Mouse (Mus musculus) testis, adult 2 months (tissue): Measurements from ENCODE around the gene Ralgapa2. TPM values are rescaled to one million over a fixed set of nuclear protein-coding genes. Genes with fewer than 3 reads are reported as not detected.

Experiments
- H3K27ac ChIP-seq: fragments of 200-500 bp; 2 replicates; pipeline ENCODE4 v1.5.1; 2012; ENCODE audit warnings: low read depth, low read length; ENCODE audit not compliant: control insufficient read depth, insufficient read depth
- H3K27me3 ChIP-seq: fragments of 200-500 bp; 2 replicates; pipeline ENCODE4 v1.6.1; 2012; ENCODE audit warnings: mild to moderate bottlenecking, low read length, moderate library complexity; ENCODE audit not compliant: control insufficient read depth, insufficient read depth
- H3K36me3 ChIP-seq: fragments of 200-500 bp; 2 replicates; pipeline ENCODE4 v1.6.1; 2012; ENCODE audit warnings: mild to moderate bottlenecking, low read length; ENCODE audit not compliant: control insufficient read depth, insufficient read depth
- H3K4me1 ChIP-seq: fragments of 200-500 bp; 2 replicates; pipeline ENCODE4 v1.6.1; 2012; ENCODE audit warnings: low read length; ENCODE audit not compliant: control insufficient read depth, insufficient read depth
- H3K4me3 ChIP-seq: fragments of 200-500 bp; 2 replicates; pipeline ENCODE4 v1.5.1; 2012; ENCODE audit warnings: low read depth, mild to moderate bottlenecking, low read length, moderate library complexity, mixed read lengths; ENCODE audit not compliant: control insufficient read depth
- CTCF ChIP-seq: fragments of 200-500 bp; IDR thresholded peaks from 2 replicates; pipeline ENCODE4 v1.5.1; 2012; ENCODE audit warnings: low read depth, mild to moderate bottlenecking, inconsistent platforms, low read length, moderate library complexity; ENCODE audit not compliant: control insufficient read depth, insufficient read depth, insufficient replicate concordance
- POLR2A ChIP-seq: fragments of 200-500 bp; IDR thresholded peaks from 2 replicates; pipeline ENCODE4 v1.6.1; 2012; ENCODE audit warnings: low read depth, mild to moderate bottlenecking, inconsistent platforms, low read length, moderate library complexity; ENCODE audit not compliant: control insufficient read depth
- polyA plus RNA-seq: library from polyadenylated mRNA; depleted of rRNA; stranded (reverse); fragments of >200 nt; gene quantifications from 2 replicates; pipeline ENCODE4 v1.2.3, GENCODE M21; 2012

Gene Ralgapa2
- polyA plus RNA-seq, 1 experiment = 8.8 TPM

DNA sequence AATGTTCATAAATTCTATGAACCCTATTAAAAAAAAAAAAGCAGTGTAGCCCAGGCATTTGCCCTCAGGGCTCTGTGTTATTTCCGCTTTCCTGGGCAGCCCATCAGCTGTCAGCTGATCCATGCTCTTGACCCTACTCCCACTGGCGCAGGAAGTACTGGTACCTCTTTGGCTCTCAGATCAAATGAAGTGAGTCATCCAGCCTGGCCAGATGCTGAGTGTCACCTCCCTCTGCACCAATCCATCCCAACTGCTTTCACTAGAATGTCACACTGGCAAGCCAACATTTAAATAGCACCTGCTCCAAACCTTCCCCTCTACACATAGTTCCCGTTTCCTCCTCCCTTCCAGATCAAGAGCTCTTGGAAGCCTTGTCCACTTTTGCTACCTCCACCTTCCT lies 84.8 kb downstream of the Ralgapa2 start:
- Histone ChIP-seq H3K4me1 (no peaks in the 10 kb centered on the region), H3K27me3 (no peaks in the 10 kb centered on the region), H3K27ac (no peak overlapping the region), H3K4me3 (no peak overlapping the region), H3K36me3 (peaks cover 2% of the 10 kb centered on the region; the same call in 1 of the 2 replicates)
- TF ChIP-seq CTCF (no peak), POLR2A (no peak)

GRCm38 (mm10) chr2:146426321-146426720 lies 85.8 kb downstream of the Ralgapa2 start:
- peaks cover 3% of the 10 kb centered on the region; the same call in 1 of the 2 replicates for H3K36me3 ChIP-seq
- H3K27me3 ChIP-seq = no peaks in the 10 kb centered on the region
- no peaks in the 10 kb centered on the region for H3K4me1 ChIP-seq
- no peak overlapping the region for H3K27ac ChIP-seq
- TF ChIP-seq CTCF (no peak), POLR2A (no peak)
- H3K4me3 ChIP-seq = no peak overlapping the region

DNA sequence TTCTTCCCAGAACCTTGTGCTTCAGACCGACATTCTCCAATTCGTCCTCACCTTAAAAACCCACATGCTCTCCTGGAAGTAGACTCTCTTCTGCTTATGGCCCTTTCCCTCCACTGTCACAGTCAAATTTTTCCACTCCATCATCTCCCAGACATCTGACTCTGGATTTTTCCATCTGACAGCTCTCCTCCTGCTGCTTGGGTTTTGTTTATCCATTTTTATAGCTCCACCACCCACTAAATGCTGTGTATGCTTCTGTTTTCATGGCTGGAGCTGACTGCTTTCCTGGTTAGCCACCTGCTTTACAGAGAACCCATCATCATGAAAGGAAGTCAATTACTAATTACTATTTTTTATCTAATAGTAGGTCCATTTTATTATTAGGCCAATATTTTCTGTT lies 86.9 kb downstream of the Ralgapa2 start:
- H3K4me1 ChIP-seq = no peaks in the 10 kb centered on the region
- no peak overlapping the region for H3K27ac ChIP-seq
- no peak overlapping the region for H3K4me3 ChIP-seq
- TF ChIP-seq CTCF = no peak
- no peaks in the 10 kb centered on the region for H3K27me3 ChIP-seq
- peaks cover 3% of the 10 kb centered on the region; the same call in 1 of the 2 replicates for H3K36me3 ChIP-seq

DNA sequence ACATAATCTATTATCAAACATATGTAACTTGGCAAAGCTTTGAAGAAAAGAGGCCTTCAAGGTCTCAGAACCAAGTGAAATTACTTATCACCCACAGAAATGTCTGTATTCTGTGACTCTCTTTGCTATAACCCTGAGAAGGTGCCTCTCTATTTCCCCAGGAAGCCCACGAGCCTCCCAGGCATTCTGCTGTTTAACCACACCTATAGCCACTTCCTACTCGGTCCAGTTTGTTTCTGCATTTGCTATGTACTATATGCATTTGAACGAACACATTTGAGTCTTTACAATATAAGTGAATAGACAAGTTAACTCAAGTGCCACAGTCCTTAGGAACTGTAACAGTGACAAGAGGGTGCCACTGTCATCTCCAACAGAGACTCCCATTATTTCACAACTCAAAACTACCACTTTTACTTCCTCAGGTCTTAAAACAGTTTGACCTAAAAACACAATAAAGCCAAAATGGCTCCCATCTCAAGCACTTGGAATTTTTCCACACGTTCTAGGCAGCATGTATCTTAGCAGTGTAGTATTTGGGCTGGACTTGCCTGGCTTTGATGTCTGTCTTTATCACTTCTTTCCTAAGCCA lies 88.3 kb downstream of the Ralgapa2 start:
- no peak overlapping the region for H3K27ac ChIP-seq
- no peaks in the 10 kb centered on the region for H3K4me1 ChIP-seq
- no peak overlapping the region for H3K4me3 ChIP-seq
- H3K27me3 ChIP-seq = no peaks in the 10 kb centered on the region
- H3K36me3 ChIP-seq = peaks cover 3% of the 10 kb centered on the region; the same call in 1 of the 2 replicates
- TF ChIP-seq CTCF = no peak
- no peak for TF ChIP-seq POLR2A

DNA sequence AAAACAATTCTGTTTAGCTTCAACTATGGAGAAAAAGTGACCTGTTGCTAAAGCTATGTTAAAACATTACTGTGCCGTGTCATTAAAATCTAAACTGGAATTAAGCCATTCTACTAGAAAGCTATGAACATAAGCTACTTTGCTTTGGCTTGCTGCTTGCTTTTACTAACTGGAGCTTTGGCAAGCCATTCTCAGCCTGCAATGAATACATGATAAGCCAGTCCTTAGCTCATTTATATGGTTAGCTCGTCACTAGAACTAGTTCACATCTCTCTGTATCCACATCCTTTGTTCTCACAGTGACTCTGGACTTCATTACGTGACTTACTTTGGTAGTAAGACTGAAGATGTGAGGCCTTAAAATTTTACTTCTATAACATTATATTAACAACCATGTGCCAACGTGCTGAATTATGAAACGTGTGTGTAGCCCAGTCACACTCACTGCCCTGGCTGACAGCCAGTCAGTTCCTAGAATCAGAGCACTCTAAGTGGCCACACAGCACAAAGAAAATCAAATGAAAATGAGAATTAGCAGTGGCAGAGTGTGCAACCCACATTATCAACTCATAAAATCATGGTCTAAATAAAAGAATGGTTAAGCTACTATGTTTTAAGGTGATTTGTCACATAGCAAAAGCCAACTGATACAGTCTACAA lies 89.0 kb downstream of the Ralgapa2 start:
- TF ChIP-seq POLR2A (no peak), CTCF (no peak)
- peaks cover 3% of the 10 kb centered on the region; the same call in 1 of the 2 replicates for H3K36me3 ChIP-seq
- H3K27me3 ChIP-seq = no peaks in the 10 kb centered on the region
- H3K4me1 ChIP-seq = no peaks in the 10 kb centered on the region
- H3K4me3 ChIP-seq = no peak overlapping the region
- H3K27ac ChIP-seq = no peak overlapping the region

- Histone ChIP-seq H3K27me3 (no peaks in the 10 kb centered on the region), H3K4me1 (no peaks in the 10 kb centered on the region), H3K36me3 (no peaks in the 10 kb centered on the region), H3K27ac (no peak overlapping the region), H3K4me3 (peak overlapping the region; percentile 11; the same call in 1 of the 2 replicates)
- TF ChIP-seq CTCF (no peak), POLR2A (no peak)
Measured at GRCm38 (mm10) chr2:146416283-146416682, 95.9 kb downstream of the Ralgapa2 start.

GRCm38 (mm10) chr2:146414484-146415291 lies 97.5 kb downstream of the Ralgapa2 start:
- no peak for TF ChIP-seq POLR2A
- TF ChIP-seq CTCF = peak; percentile 21; the same call in 1 of the 2 replicates
- Histone ChIP-seq H3K4me1 (no peaks in the 10 kb centered on the region), H3K36me3 (no peaks in the 10 kb centered on the region), H3K27ac (no peak overlapping the region), H3K4me3 (no peak overlapping the region), H3K27me3 (no peaks in the 10 kb centered on the region)
